Mouse (Mus musculus) gastrocnemius, postnatal 10 days (tissue): ENCODE data around the gene Lurap1l. TPM values are rescaled to one million over a fixed set of nuclear protein-coding genes. Genes with fewer than 3 reads are reported as not detected.

Source experiments
- DNase-seq: peaks from one replicate; pipeline ENCODE4 v3.0.0; 2021; ENCODE audit warnings: mixed read lengths
- microRNA-seq, 2 experiments: library from miRNA; unstranded; fragments of <30 nt; microRNA quantifications; one replicate each; pipeline ENCODE4 v1.2.0; 2021
- total RNA-seq, 2 experiments: library from RNA; stranded (reverse); gene quantifications; 2 replicates each; pipeline ENCODE4 v1.2.3; 2021

The Lurap1l gene
- total RNA-seq, 2 experiments from 2014 or later = 5.6 to 6.5 TPM

DNA sequence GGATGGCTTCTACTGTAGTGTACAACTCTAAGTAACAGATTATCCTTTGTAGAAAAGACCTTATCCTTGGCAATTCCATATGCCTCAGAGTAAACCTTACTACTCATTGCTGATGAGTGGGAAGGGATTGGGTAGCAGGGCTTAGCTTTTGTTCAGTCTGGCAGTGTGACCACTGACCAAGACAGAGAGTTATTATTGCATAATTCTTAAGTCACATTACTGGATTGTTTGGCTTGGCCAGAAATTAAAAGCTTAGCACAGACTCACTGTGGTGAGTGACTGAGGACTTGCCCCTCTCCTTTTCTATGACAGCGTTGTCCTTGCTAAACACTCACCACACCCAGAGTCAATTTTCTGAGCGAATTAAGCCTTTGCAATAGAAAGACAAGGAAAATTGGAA lies 93.1 kb downstream of the Lurap1l start:
- no peak for DNase-seq

Small RNA genes lying within 50 kb of the gene (microRNA-seq; reads per million reads assigned to microRNA genes)
- gene Gm27452 = 0 reads per million in 2 experiments

Other genes starting within 250 kb of the Lurap1l start
- gene Tyrp1, start 76.5 kb upstream of the Lurap1l start, total RNA-seq = 1 to 10 TPM in 1 of 2 experiments, under 1 TPM in 1; 0.32 to 1.5 TPM